In genomic region chr10:100065529-100066301, GRCm38 (mm10) we compare ENCODE assay signal across 9 mouse cellular contexts. TPM values are rescaled to one million over a fixed set of nuclear protein-coding genes. Genes with fewer than 3 reads are reported as not detected.
A peak's percentile ranks its signal among the peaks of the same experiment; 100 is the strongest.
DNase-seq lines count a peak whose midpoint lies in the region; ATAC-seq lines count a peak whose summit lies in the region.
"Had no signal": no experiment of that assay in that cellular context is flagged by ENCODE, and none has a peak within 500 bp of the region (broad histone marks: within the 10 kb centered on the region; RNA-seq: fewer than 3 reads in every experiment).

No protein-coding gene starts in this region.

- WGBS in liver, embryonic 12.5 days (ENCODE audit: insufficient replicate concordance): 60% methylated on average over 12 of the region's 12 CpGs

- H3K4me3 ChIP-seq in liver, embryonic 12.5 days: no peak overlapping the region
- H3K4me3 ChIP-seq: liver, embryonic 15.5 days had no signal

- no peak overlapping the region for H3K4me2 ChIP-seq in liver, embryonic 12.5 days
- H3K4me2 ChIP-seq: liver, embryonic 15.5 days had no signal

- H3K27me3 ChIP-seq in liver, embryonic 12.5 days (replicated peaks): no peaks in the 10 kb centered on the region
- H3K27me3 ChIP-seq: liver, embryonic 15.5 days had no signal

- no peak overlapping the region for H3K9ac ChIP-seq in liver, embryonic 12.5 days
- H3K9ac ChIP-seq: liver, embryonic 15.5 days had no signal

- no peak overlapping the region for H3K27ac ChIP-seq in liver, embryonic 12.5 days
- H3K27ac ChIP-seq: liver, embryonic 15.5 days had no signal

- ATAC-seq in liver, embryonic 12.5 days: no peak

- intact Hi-C loops in gastrocnemius, postnatal 14 days (cut with DNase I; ENCODE audit: low total_unique reads): no loop called here

- peak; percentile 4 for DNase-seq in cerebellum, adult 11-12 months
- DNase-seq in cerebellum, adult 8-10 months: no peak
- DNase-seq in ES-CJ7 (ENCODE audit: low read depth, low spot score): peak; percentile 88
- DNase-seq in gastrocnemius, postnatal 14 days: peak; percentile 31
- DNase-seq in lung, postnatal 10 days: peak; percentile 38
- DNase-seq in natural killer cell, adult 2 months (ENCODE audit: low spot score in 2 of 2): no peak
- DNase-seq in frontal cortex, postnatal 25 days (ENCODE audit: low spot score in 2 of 2): no peak

- H3K4me1 ChIP-seq in liver, embryonic 12.5 days: no peaks in the 10 kb centered on the region
- H3K4me1 ChIP-seq: liver, embryonic 15.5 days had no signal

- H3K36me3 ChIP-seq in liver, embryonic 12.5 days: no peaks in the 10 kb centered on the region
- H3K36me3 ChIP-seq: liver, embryonic 15.5 days had no signal

- no peaks in the 10 kb centered on the region for H3K9me3 ChIP-seq in liver, embryonic 12.5 days (replicated peaks)
- H3K9me3 ChIP-seq: liver, embryonic 15.5 days had no signal

RNA-seq across cellular contexts. Expression of gene Kitl, which starts 50.3 kb away (rescaled TPM):
- total RNA-seq in gastrocnemius, postnatal 14 days (2021): 10 to 100 TPM; 29.9 to 34.8 TPM
- polyA plus RNA-seq in liver, embryonic 12.5 days (2016; fragmentation: Nextera tagmentation; extraction: Ambion mirVana): 15.8 and 19.6 TPM in 2 replicates

Comparison
In these comparisons a context has a peak if more than half of its experiments do, and no peak if none do; other contexts are left out.
1. DNase-seq: peak in cerebellum, adult 11-12 months (single experiment), ES-CJ7 (single experiment), gastrocnemius, postnatal 14 days (single experiment) and lung, postnatal 10 days (single experiment); none in cerebellum, adult 8-10 months (single experiment), natural killer cell, adult 2 months (0 of 2) and frontal cortex, postnatal 25 days (0 of 2).